In the genomic region with DNA sequence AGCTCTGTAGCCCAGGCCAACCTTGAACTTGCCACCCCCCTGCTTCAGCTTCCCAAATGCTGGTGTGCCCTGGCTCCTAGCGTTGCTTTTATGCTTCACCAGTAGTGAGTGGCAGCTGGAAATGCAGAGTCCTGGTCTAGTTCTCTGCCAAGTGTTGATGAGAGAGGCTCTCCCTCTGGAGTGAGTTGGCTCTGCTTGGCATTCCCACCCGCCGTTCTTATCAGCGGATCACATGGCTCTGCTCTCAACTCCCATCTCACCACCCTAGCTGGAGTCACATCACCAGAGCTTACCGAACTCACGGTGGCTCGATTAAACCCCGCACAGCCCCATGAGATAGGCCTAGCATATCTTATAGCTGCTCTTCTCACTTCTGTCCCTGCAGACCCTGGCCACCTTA, we compare ENCODE assay signal across 1 mouse cellular context.
TF ChIP-seq lines count a peak whose summit lies in the region.

No protein-coding gene starts in this region.

TF ChIP-seq in CH12.LX, 34 proteins besides CTCF, POLR2A, EP300 and RAD21:
- TF ChIP-seq IRF4 (IDR thresholded peaks at IDR 0.05; ENCODE audit: low read depth, low read length) (peak; percentile 68), MAFK (IDR thresholded peaks at IDR 0.05; ENCODE audit: insufficient replicate concordance, low read length) (no peak), TCF12 (IDR thresholded peaks at IDR 0.05; ENCODE audit: low read depth, low read length) (no peak), USF2 (conservative IDR thresholded peaks at IDR 0.05; ENCODE audit: low read depth, low read length) (no peak)
